Mouse (Mus musculus): ENCODE results near the gene Mtif2. TPM values are rescaled to one million over a fixed set of nuclear protein-coding genes. Genes with fewer than 3 reads are reported as not detected.

The Mtif2 gene
- 33.0 and 34.5 TPM in 2 replicates for polyA plus RNA-seq (2015; fragmentation: Nextera tagmentation; extraction: Ambion mirVana)

GRCm38 (mm10) chr11:29525988-29526794 lies at the start of gene Mtif2:
TSS of gene Mtif2 (plus strand) at chr11:29526408.

DNA sequence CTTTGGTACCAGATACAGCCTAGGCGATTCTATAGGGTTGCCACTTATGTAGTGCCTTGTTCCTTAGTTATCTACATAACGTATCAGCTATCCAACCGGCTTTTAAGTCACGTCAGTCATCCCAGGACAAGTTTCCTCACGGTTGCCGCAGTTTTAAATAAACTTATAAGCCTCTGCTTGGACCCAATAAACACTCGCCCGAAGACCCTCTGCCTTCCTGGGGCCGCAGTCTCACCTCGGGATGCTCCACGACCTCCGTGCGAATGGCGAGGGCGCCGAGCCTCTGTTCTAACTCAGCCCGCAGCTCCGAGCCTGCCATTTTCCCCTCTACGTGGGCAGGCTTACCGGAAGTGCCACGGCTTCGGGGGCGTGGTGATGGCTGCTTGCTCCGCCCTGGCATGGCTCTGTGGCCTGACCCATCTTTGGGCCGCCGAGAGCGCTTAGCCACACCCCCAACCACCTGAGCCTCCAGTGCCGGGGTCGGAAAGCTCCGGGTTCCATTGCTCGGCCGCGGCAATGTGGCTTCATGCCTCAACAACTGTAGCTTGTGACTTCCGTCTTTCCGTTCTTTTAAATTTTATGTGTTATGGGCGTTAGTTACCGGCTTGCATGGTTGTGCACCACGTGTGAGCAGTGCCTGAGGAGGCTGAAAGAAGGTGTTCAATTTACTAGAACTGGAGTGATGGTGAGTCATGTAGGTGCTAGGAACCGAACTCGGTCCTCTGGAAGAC lies 11.4 kb upstream of the Mtif2 start, which contains the start of gene Prorsd1:
Prorsd1 (minus strand) TSS at position 352 of the 731 bp plus-strand sequence.

GRCm38 (mm10) chr11:29547752-29548503 lies 21.7 kb downstream of the Mtif2 start, which contains the start of the genes Clhc1 and Rps27a:
TSS of gene Clhc1 (plus strand) at chr11:29547950.
TSS of gene Rps27a (minus strand) at chr11:29548109.

Other genes with a start within 250 kb of the Mtif2 start
- 12.4 and 14.0 TPM in 2 replicates for gene Ccdc88a, start 152.8 kb upstream of the Mtif2 start, polyA plus RNA-seq (2015; fragmentation: Nextera tagmentation; extraction: Ambion mirVana)
- 30.6 and 33.2 TPM in 2 replicates for gene Prorsd1, start 11.4 kb upstream of the Mtif2 start, polyA plus RNA-seq (2015; fragmentation: Nextera tagmentation; extraction: Ambion mirVana)
- gene Clhc1, start 21.5 kb downstream of the Mtif2 start, polyA plus RNA-seq (2015; fragmentation: Nextera tagmentation; extraction: Ambion mirVana) = 0.06 and 0.09 TPM in 2 replicates
- 744 and 796 TPM in 2 replicates for gene Rps27a, start 21.7 kb downstream of the Mtif2 start, polyA plus RNA-seq (2015; fragmentation: Nextera tagmentation; extraction: Ambion mirVana)
- 473 and 497 TPM in 2 replicates for gene Rtn4, start 166.5 kb downstream of the Mtif2 start, polyA plus RNA-seq (2015; fragmentation: Nextera tagmentation; extraction: Ambion mirVana)